Mouse (Mus musculus): Measurements from ENCODE around the gene Fcho1. TPM values are rescaled to one million over a fixed set of nuclear protein-coding genes. Genes with fewer than 3 reads are reported as not detected.

The Fcho1 gene
- polyA plus RNA-seq, 1 experiment from 2014 or later, result 93.0 TPM

GRCm38 (mm10) chr8:71677555-71677954 lies 48.0 kb downstream of the Fcho1 start:
- H3K27me3 ChIP-seq, result peaks cover 54% of the 10 kb centered on the region
- no peak for ATAC-seq (ENCODE audit: low FRiP score, low read depth)
- H3K4me2 ChIP-seq, result no peak overlapping the region
- no peaks in the 10 kb centered on the region for H3K36me3 ChIP-seq
- H3K9me3 ChIP-seq, result no peaks in the 10 kb centered on the region
- no peak overlapping the region for H3K9ac ChIP-seq
- H3K4me1 ChIP-seq (replicated peaks), result peaks cover 27% of the 10 kb centered on the region
- H3K27ac ChIP-seq (replicated peaks), result no peak overlapping the region
- no peak overlapping the region for H3K4me3 ChIP-seq

- H3K4me1 ChIP-seq (replicated peaks), result peaks cover 27% of the 10 kb centered on the region
- H3K4me2 ChIP-seq, result peak overlapping the region; percentile 87
- H3K4me3 ChIP-seq, result peak overlapping the region; percentile 64
- no peaks in the 10 kb centered on the region for H3K9me3 ChIP-seq
- ATAC-seq (ENCODE audit: low FRiP score, low read depth), result no peak
- no peaks in the 10 kb centered on the region for H3K36me3 ChIP-seq
- WGBS, result 52% methylated on average over 9 of the region's 9 CpGs
- peaks cover 46% of the 10 kb centered on the region for H3K27me3 ChIP-seq
- H3K9ac ChIP-seq, result peak overlapping the region; percentile 78; the same call in 1 of the 2 replicates
- no peak overlapping the region for H3K27ac ChIP-seq (replicated peaks)
Observed at GRCm38 (mm10) chr8:71676803-71677202, 48.7 kb downstream of the Fcho1 start.

GRCm38 (mm10) chr8:71676020-71676741 lies 49.3 kb downstream of the Fcho1 start, which contains the start of gene Jak3:
Jak3 (plus strand) TSS chr8:71676296.
- ATAC-seq (ENCODE audit: low FRiP score, low read depth), result peak; percentile 33
- no peaks in the 10 kb centered on the region for H3K36me3 ChIP-seq
- peak within 1 kb of the TSS; percentile 80 for H3K27ac ChIP-seq (replicated peaks)
- peak within 1 kb of the TSS; percentile 64 for H3K4me3 ChIP-seq
- H3K4me1 ChIP-seq (replicated peaks), result peaks cover 27% of the 10 kb centered on the region
- peak within 1 kb of the TSS; percentile 78 for H3K9ac ChIP-seq
- H3K27me3 ChIP-seq, result peaks cover 40% of the 10 kb centered on the region
- H3K9me3 ChIP-seq, result no peaks in the 10 kb centered on the region
- 3% methylated on average over 40 of the region's 40 CpGs for WGBS
- H3K4me2 ChIP-seq, result peak within 1 kb of the TSS; percentile 87

DNA sequence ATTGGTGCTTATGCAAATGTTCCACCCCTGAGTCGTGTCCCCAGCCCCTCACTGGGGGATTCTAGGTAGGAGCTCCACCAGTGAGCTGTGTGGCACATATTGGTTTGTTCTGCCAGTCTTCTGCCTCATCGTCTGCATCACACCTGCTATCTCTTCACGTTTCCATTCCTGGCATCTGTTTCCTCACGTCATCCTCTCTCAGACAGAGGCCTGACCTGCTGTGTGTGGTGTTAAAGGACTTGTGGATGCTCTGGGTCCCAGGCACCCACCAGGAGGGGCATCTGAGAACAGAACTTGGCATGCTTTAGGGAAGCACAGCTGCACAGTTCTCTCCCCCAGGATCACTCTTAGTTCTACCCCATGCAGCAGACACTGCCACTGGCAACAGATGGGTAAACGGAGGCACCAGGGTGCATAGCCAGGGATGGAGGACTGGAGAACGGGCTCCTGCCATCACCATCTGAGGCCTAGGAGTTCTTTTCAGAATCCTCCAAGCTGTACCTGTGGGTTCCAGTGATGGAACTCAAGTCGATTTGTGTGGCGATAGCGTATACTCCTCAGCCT lies 50.0 kb downstream of the Fcho1 start:
- no peak for ATAC-seq (ENCODE audit: low FRiP score, low read depth)
- 25% methylated on average over 9 of the region's 9 CpGs for WGBS
- no peaks in the 10 kb centered on the region for H3K9me3 ChIP-seq
- H3K27me3 ChIP-seq, result peaks cover 35% of the 10 kb centered on the region
- peaks cover 24% of the 10 kb centered on the region for H3K4me1 ChIP-seq (replicated peaks)
- H3K9ac ChIP-seq, result peak overlapping the region; percentile 78
- peak overlapping the region; percentile 87 for H3K4me2 ChIP-seq
- H3K4me3 ChIP-seq, result peak overlapping the region; percentile 64
- peak overlapping the region; percentile 80; the same call in 1 of the 2 replicates for H3K27ac ChIP-seq (replicated peaks)
- H3K36me3 ChIP-seq, result no peaks in the 10 kb centered on the region

DNA sequence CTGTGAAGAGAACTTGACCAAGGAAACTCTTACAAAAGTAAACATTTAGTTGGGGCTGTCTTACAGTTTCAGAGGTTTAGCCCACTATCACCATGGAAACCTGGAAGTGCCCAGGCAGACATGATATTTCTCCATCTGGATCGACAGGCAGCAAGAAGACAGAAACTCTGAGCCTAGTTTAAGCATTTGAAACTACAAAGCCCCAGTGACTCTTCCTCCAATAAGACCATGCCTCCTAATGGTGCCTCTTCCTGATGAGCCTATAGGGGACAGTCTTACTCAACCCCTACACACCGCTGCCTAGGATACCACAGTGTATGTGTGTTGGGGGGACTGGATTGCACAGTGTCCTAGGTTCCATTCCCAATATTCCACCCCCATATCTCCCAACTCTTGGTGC lies 51.4 kb downstream of the Fcho1 start:
- H3K27ac ChIP-seq (replicated peaks), result no peak overlapping the region
- no peak overlapping the region for H3K4me2 ChIP-seq
- no peaks in the 10 kb centered on the region for H3K36me3 ChIP-seq
- no peak for ATAC-seq (ENCODE audit: low FRiP score, low read depth)
- H3K27me3 ChIP-seq, result peaks cover 23% of the 10 kb centered on the region
- H3K9ac ChIP-seq, result no peak overlapping the region
- no peak overlapping the region for H3K4me3 ChIP-seq
- H3K9me3 ChIP-seq, result no peaks in the 10 kb centered on the region
- peaks cover 25% of the 10 kb centered on the region for H3K4me1 ChIP-seq (replicated peaks)
- 68% methylated on average over 2 of the region's 2 CpGs for WGBS

- Histone ChIP-seq H3K36me3 (no peaks in the 10 kb centered on the region), H3K9ac (peak overlapping the region; percentile 75; the same call in 1 of the 2 replicates), H3K9me3 (no peaks in the 10 kb centered on the region), H3K4me3 (peak overlapping the region; percentile 65), H3K4me2 (peak overlapping the region; percentile 73), H3K4me1 (replicated peaks) (peaks cover 42% of the 10 kb centered on the region), H3K27ac (replicated peaks) (peak overlapping the region; percentile 95), H3K27me3 (peaks cover 5% of the 10 kb centered on the region; the same call in 1 of the 2 replicates)
- 64% methylated on average over 6 of the region's 6 CpGs for WGBS
- no peak for ATAC-seq (ENCODE audit: low FRiP score, low read depth)
Observed at GRCm38 (mm10) chr8:71672168-71672735, 53.3 kb downstream of the Fcho1 start.

DNA sequence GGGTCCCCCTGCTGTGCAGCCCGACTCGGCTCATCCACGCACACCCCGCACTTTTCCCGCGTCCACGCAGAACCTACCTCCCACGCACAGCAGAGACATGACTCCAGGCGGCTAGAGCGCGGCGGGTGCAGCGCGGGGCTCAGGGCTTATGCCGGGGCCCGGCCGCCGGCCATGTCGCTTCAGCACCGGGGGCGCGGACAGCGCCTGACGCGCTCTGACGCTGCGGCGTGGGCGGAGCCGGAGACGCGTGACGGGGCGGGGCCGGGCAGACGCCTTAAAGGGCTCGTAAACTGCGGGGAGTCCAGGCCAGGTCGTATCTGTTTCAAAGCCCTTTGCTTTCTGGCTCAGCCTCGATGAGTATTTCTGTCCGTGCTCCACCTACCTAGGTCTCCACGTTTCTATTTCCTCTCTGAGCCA lies 54.0 kb downstream of the Fcho1 start, which contains the start of gene Unc13a:
Unc13a (minus strand) TSS at position 209 of the 417 bp plus-strand sequence.
- Histone ChIP-seq H3K27me3 (no peaks in the 10 kb centered on the region), H3K9ac (peak within 1 kb of the TSS; percentile 75), H3K36me3 (no peaks in the 10 kb centered on the region), H3K9me3 (no peaks in the 10 kb centered on the region), H3K4me3 (peak within 1 kb of the TSS; percentile 65), H3K27ac (replicated peaks) (peak within 1 kb of the TSS; percentile 95), H3K4me1 (replicated peaks) (peaks cover 49% of the 10 kb centered on the region), H3K4me2 (peak within 1 kb of the TSS; percentile 73)
- 1% methylated on average over 41 of the region's 42 CpGs for WGBS
- peak; percentile 65 for ATAC-seq (ENCODE audit: low FRiP score, low read depth)

DNA sequence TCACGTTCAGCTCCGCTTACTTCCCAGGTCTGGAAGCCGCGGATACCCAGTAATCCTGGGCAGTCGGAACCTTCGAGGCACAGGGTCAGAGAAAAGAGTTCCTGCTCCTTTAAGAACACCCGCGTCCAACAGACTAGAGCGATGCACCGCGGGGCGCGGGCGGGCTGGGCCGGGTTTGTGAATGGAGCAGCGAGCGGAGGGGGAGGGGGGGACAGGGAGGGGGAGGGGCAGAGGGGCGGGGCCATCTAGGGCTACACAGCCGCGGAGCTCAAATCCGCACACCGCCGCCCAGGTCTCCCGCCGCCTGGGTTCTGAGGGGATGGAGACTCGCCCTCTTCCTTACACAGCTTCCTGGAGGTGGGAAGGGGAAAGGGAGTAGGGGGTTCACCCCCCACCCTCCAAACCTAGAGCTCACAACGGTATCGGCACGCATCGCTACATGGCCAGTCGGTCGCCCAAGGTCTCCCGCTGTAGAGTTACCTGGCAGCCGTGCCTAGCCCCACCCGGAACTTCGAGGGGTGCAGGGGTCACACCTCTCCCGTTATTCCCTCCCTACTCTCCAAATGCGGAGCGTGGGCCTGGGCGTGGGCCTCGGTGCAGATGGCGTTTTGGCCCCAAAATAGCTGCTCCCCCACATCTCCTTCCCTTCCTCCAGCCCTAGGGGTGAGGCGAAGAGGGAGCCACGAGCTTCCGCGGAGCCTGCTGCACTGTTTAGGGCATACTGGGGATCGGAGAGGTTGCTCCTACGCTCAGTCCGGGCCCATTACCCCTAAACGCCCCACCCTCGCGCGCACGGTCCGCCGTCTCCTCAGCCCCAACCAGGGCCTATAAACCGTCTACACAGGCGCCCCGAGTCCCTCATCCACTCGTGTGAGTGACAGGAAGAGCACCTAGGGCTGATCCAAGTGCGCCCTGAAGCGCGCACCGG lies 54.6 kb downstream of the Fcho1 start:
- peaks cover 52% of the 10 kb centered on the region for H3K4me1 ChIP-seq (replicated peaks)
- peak; percentile 61 for ATAC-seq (ENCODE audit: low FRiP score, low read depth)

DNA sequence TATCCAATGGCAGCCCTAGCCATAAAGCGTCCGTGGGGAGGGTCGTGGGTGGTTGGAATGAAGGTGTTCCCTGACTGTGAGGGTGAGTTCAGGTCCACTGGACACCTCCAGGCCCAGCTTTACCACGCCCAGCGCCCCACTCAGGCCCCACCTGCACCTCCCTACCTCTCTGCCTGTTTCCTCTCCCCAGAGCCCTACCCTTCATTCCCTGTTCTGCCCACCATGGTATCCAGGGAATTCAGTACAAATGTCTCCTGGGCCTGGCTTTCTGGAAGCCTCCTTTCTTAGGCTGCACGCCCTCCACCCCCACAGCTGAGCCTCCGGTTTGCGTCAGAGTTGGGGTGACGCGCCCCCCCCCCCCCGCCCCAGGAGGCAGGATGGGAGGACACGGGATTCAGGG lies 55.3 kb downstream of the Fcho1 start:
- peak; percentile 13 for ATAC-seq (ENCODE audit: low FRiP score, low read depth)
- H3K9me3 ChIP-seq, result no peaks in the 10 kb centered on the region
- H3K27ac ChIP-seq (replicated peaks), result peak overlapping the region; percentile 95
- WGBS, result 16% methylated on average over 7 of the region's 12 CpGs
- no peaks in the 10 kb centered on the region for H3K36me3 ChIP-seq
- H3K27me3 ChIP-seq, result no peaks in the 10 kb centered on the region
- peak overlapping the region; percentile 65 for H3K4me3 ChIP-seq
- peak overlapping the region; percentile 75 for H3K9ac ChIP-seq
- peaks cover 50% of the 10 kb centered on the region for H3K4me1 ChIP-seq (replicated peaks)
- peak overlapping the region; percentile 73 for H3K4me2 ChIP-seq

More for the DNA sequence above, 54.6 kb downstream of the Fcho1 start:
- Histone ChIP-seq H3K27me3 (no peaks in the 10 kb centered on the region), H3K4me3 (peak overlapping the region; percentile 65), H3K4me2 (peak overlapping the region; percentile 73), H3K36me3 (no peaks in the 10 kb centered on the region), H3K27ac (replicated peaks) (peak overlapping the region; percentile 95), H3K9ac (peak overlapping the region; percentile 75), H3K9me3 (no peaks in the 10 kb centered on the region)
- under 1% methylated on average over 53 of the region's 64 CpGs for WGBS

GRCm38 (mm10) chr8:71668220-71668975 lies 57.1 kb downstream of the Fcho1 start:
- H3K27ac ChIP-seq (replicated peaks), result no peak overlapping the region; the same call in 1 of the 2 replicates
- H3K4me1 ChIP-seq (replicated peaks), result peaks cover 50% of the 10 kb centered on the region
- ATAC-seq (ENCODE audit: low FRiP score, low read depth), result no peak

DNA sequence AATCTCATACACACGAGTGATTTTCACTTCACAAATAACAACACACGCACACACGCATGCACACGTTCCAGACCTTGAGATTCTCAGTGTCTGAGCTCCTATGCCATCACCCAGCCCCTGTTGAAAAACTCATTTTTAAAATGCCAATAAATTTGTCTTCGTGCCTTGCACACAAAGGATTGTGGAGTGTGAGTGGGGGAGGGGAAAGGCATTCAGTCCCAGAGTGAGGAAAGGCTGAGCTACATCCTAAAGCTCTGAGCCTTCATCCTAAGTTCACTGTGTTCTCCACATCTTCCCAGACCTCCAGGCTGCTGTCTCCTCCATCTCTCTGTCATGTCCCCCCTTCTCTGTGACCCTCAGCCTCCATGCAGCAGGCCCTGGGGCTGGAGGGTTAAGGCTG lies 58.3 kb downstream of the Fcho1 start:
- Histone ChIP-seq H3K27ac (replicated peaks) (peak overlapping the region; percentile 70), H3K9me3 (no peaks in the 10 kb centered on the region), H3K9ac (0 out of 2 replicates have a peak overlapping the region, but pooled peaks have one; percentile 2), H3K4me3 (no peak overlapping the region), H3K27me3 (no peaks in the 10 kb centered on the region), H3K36me3 (peaks cover 22% of the 10 kb centered on the region), H3K4me1 (replicated peaks) (peaks cover 50% of the 10 kb centered on the region), H3K4me2 (peak overlapping the region; percentile 31)
- 35% methylated on average over 5 of the region's 5 CpGs for WGBS
- no peak for ATAC-seq (ENCODE audit: low FRiP score, low read depth)

More at GRCm38 (mm10) chr8:71668220-71668975, 57.1 kb downstream of the Fcho1 start:
- H3K36me3 ChIP-seq, result peaks cover 11% of the 10 kb centered on the region; the same call in 1 of the 2 replicates
- 5% methylated on average over 21 of the region's 21 CpGs for WGBS
- H3K9ac ChIP-seq, result peak overlapping the region; percentile 2; the same call in 1 of the 2 replicates
- peak overlapping the region; percentile 31 for H3K4me2 ChIP-seq
- no peaks in the 10 kb centered on the region for H3K27me3 ChIP-seq
- H3K4me3 ChIP-seq, result no peak overlapping the region
- H3K9me3 ChIP-seq, result no peaks in the 10 kb centered on the region
